Mouse (Mus musculus): Measurements from ENCODE around the gene Copg2. TPM values are rescaled to one million over a fixed set of nuclear protein-coding genes. Genes with fewer than 3 reads are reported as not detected.

Copg2 gene
- polyA plus RNA-seq (2015; fragmentation: Nextera tagmentation; extraction: Ambion mirVana): 19.9 and 22.5 TPM in 2 replicates

DNA sequence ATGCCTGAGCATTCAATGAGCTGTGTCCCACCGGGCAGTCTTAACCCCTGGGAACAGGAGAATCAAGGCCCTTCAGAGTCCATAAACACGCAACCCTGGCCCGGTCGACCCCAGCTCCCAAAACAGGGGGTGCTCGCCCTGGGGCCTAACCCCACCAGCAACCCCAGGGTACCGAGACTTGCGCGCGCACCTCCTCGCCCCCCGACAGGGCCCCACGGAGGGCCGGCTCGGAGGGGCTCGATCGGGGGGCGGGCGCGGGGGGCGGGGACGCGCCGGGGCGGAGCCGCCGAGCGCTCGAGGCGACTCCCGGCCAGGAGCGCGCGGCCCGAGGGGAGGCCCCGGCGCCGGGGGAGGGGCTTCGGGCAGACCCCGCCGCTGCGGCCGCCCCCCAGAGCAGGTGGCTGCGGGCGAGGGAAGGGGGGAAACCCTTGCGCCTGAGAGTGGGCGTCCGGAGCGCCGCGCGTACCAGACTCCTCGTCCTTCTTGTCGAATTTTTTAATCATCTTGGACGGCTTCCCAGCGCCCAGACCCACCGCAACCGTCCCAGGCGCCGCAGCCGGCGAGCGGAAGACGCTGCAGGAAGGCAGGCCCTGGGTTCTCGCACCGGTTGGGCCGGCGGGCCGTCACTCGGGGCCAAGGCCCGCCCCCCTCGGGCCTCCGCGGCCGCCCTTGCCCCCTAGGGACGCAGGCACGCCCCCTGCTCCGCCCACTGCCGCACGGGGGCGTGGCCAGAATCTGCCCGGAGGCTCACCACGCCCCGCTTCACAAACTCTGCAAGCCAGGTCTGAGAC lies at the start of gene Copg2:
TSS of gene Copg2 (minus strand) at position 600 of the 791 bp plus-strand sequence.
- H3K9ac ChIP-seq: peak within 1 kb of the TSS; percentile 92
- peaks cover 14% of the 10 kb centered on the region for H3K4me1 ChIP-seq
- peak within 1 kb of the TSS; percentile 97 for H3K27ac ChIP-seq (replicated peaks)
- H3K27me3 ChIP-seq (replicated peaks): no peaks in the 10 kb centered on the region
- peak; percentile 99 for ATAC-seq (ENCODE audit: extremely low read depth, insufficient number of reproducible peaks, low FRiP score, low TSS enrichment)
- no peaks in the 10 kb centered on the region; the same call in 1 of the 2 replicates for H3K36me3 ChIP-seq
- no peaks in the 10 kb centered on the region for H3K9me3 ChIP-seq
- WGBS: 1% methylated on average over 70 of the region's 83 CpGs
- peak within 1 kb of the TSS; percentile 79 for H3K4me2 ChIP-seq
- peak within 1 kb of the TSS; percentile 82 for H3K4me3 ChIP-seq

DNA sequence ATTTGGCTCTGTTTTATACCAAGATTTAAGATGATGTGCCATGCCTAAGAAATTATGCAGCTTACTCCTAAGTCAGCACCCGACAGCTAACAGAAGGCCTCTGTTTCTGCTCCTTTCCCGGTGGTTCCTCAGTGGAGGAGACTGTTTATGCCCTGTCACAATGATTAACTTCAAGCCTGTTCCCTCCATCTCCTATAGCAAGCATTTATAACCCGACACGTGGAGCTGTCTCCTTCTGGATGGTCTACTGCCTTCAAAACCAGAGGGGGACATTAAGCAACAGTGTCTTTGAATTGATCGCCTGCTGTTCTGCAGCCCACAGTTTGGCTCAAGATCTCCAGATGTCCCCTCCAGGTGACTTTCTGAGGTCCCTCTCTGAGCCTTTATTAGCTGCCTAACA lies 42.7 kb upstream of the Copg2 start:
- Histone ChIP-seq H3K27ac (replicated peaks) (no peak overlapping the region), H3K4me2 (no peak overlapping the region), H3K9ac (no peak overlapping the region), H3K9me3 (no peaks in the 10 kb centered on the region), H3K27me3 (replicated peaks) (no peaks in the 10 kb centered on the region), H3K36me3 (no peaks in the 10 kb centered on the region), H3K4me3 (no peak overlapping the region), H3K4me1 (no peaks in the 10 kb centered on the region)
- WGBS: 66% methylated on average over 5 of the region's 5 CpGs
- ATAC-seq (ENCODE audit: extremely low read depth, insufficient number of reproducible peaks, low FRiP score, low TSS enrichment): no peak

- Histone ChIP-seq H3K36me3 (no peaks in the 10 kb centered on the region), H3K4me2 (no peak overlapping the region), H3K27me3 (replicated peaks) (no peaks in the 10 kb centered on the region), H3K9ac (no peak overlapping the region), H3K4me3 (no peak overlapping the region), H3K9me3 (no peaks in the 10 kb centered on the region), H3K4me1 (0 out of 2 replicates have a peak, but pooled peaks cover 4% of the 10 kb centered on the region), H3K27ac (replicated peaks) (no peak overlapping the region)
- no peak for ATAC-seq (ENCODE audit: extremely low read depth, insufficient number of reproducible peaks, low FRiP score, low TSS enrichment)
- 37% methylated on average over 2 of the region's 2 CpGs for WGBS
These were observed 26.2 kb upstream of the Copg2 start for GRCm38 (mm10) chr6:30922821-30923220.

- Histone ChIP-seq H3K27ac (replicated peaks) (no peak overlapping the region), H3K4me2 (no peak overlapping the region), H3K9ac (no peak overlapping the region), H3K9me3 (no peaks in the 10 kb centered on the region), H3K4me3 (no peak overlapping the region), H3K27me3 (replicated peaks) (no peaks in the 10 kb centered on the region), H3K4me1 (0 out of 2 replicates have a peak, but pooled peaks cover 4% of the 10 kb centered on the region), H3K36me3 (no peaks in the 10 kb centered on the region)
- 73% methylated on average over 9 of the region's 11 CpGs for WGBS
- ATAC-seq (ENCODE audit: extremely low read depth, insufficient number of reproducible peaks, low FRiP score, low TSS enrichment): no peak
These were observed 25.2 kb upstream of the Copg2 start for GRCm38 (mm10) chr6:30921826-30922225.

- no peak for ATAC-seq (ENCODE audit: extremely low read depth, insufficient number of reproducible peaks, low FRiP score, low TSS enrichment)
- no peaks in the 10 kb centered on the region for H3K9me3 ChIP-seq
- H3K27me3 ChIP-seq (replicated peaks): no peaks in the 10 kb centered on the region
- peak overlapping the region; percentile 61 for H3K9ac ChIP-seq
- H3K27ac ChIP-seq (replicated peaks): no peak overlapping the region
- H3K4me2 ChIP-seq: peak overlapping the region; percentile 61
- H3K4me1 ChIP-seq: 0 out of 2 replicates have a peak, but pooled peaks cover 4% of the 10 kb centered on the region
- peak overlapping the region; percentile 40 for H3K4me3 ChIP-seq
- WGBS: 44% methylated on average over 21 of the region's 21 CpGs
- H3K36me3 ChIP-seq: no peaks in the 10 kb centered on the region
These were observed 24.5 kb upstream of the Copg2 start for GRCm38 (mm10) chr6:30920834-30921675.

DNA sequence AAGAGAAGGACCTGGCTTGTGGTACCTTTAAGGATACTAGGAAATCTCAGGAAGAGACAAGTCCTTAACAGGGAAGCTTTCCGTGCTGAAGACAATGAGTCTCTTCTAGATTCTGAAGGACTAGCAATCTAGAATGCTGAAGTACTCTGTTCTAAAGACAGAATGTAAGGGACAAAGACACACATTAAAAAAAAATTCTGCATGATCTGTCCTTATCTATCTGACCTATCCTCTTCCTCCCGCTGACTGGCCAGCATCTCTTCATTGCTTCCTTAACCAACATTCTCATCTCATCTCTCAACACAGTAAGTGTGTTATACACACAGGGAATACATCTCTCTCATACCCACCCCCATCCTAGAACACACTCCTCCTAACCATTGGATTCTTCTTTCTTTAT lies 18.9 kb upstream of the Copg2 start, which contains the start of gene Tsga13:
TSS of gene Tsga13 (minus strand) at position 101 of the 400 bp plus-strand sequence.
- Histone ChIP-seq H3K9me3 (no peaks in the 10 kb centered on the region), H3K27me3 (replicated peaks) (no peaks in the 10 kb centered on the region), H3K4me1 (no peaks in the 10 kb centered on the region), H3K36me3 (no peaks in the 10 kb centered on the region), H3K4me3 (no peak within 1 kb of the TSS), H3K9ac (no peak within 1 kb of the TSS), H3K4me2 (no peak within 1 kb of the TSS), H3K27ac (replicated peaks) (no peak within 1 kb of the TSS)
- WGBS: 69% methylated on average over 2 of the region's 2 CpGs
- no peak for ATAC-seq (ENCODE audit: extremely low read depth, insufficient number of reproducible peaks, low FRiP score, low TSS enrichment)

DNA sequence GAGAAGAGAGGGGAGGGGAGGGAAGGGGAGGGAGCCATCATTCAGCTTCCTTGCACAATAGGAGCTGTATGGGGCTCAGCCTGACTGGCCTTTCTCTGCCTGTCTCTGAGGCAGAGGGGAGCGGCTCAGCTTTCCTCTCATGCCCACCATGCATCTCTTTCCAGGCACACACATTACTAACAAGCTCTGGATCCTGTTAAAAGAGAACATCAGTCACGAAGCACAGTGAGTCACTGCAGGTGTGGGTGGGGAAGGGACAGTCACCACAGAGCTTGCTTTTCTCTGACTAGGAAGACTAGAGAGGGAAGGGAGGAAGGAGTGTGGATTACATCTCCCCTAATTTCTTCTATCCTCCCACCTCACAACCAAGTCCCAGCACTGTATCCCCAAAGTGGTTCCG lies 11.4 kb upstream of the Copg2 start:
- Histone ChIP-seq H3K27me3 (replicated peaks) (no peaks in the 10 kb centered on the region), H3K4me1 (no peaks in the 10 kb centered on the region), H3K4me2 (no peak overlapping the region), H3K27ac (replicated peaks) (no peak overlapping the region), H3K9me3 (no peaks in the 10 kb centered on the region), H3K36me3 (no peaks in the 10 kb centered on the region), H3K4me3 (no peak overlapping the region), H3K9ac (no peak overlapping the region)
- ATAC-seq (ENCODE audit: extremely low read depth, insufficient number of reproducible peaks, low FRiP score, low TSS enrichment): no peak
- WGBS: 50% methylated on average over 3 of the region's 3 CpGs

DNA sequence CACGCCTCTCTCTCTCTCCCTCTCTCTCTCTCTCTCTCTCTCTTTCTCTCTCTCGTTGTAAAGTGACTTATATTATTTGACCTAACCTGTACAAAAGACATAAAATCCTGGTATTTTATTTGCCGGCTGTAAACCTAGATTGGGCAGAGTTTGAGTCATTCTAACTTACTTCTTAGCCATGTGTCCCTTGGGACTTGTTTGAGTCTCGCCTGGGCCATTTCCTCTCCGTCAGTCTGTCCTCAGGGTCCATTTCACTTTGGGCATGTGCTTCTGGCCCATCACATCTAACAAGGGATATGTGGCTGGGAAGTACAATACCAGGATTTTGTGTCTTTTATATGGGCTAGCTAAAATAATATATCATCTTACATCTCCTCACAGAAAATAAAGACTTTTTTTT lies 8.3 kb upstream of the Copg2 start:
- no peaks in the 10 kb centered on the region for H3K27me3 ChIP-seq (replicated peaks)
- no peak overlapping the region for H3K4me3 ChIP-seq
- no peak overlapping the region for H3K4me2 ChIP-seq
- no peak for ATAC-seq (ENCODE audit: extremely low read depth, insufficient number of reproducible peaks, low FRiP score, low TSS enrichment)
- 70% methylated on average over 5 of the region's 5 CpGs for WGBS
- no peaks in the 10 kb centered on the region for H3K4me1 ChIP-seq
- H3K9me3 ChIP-seq: no peaks in the 10 kb centered on the region
- no peak overlapping the region for H3K9ac ChIP-seq
- no peaks in the 10 kb centered on the region for H3K36me3 ChIP-seq
- H3K27ac ChIP-seq (replicated peaks): no peak overlapping the region

- H3K9ac ChIP-seq: no peak overlapping the region
- no peaks in the 10 kb centered on the region for H3K27me3 ChIP-seq (replicated peaks)
- 44% methylated on average over 3 of the region's 3 CpGs for WGBS
- no peaks in the 10 kb centered on the region for H3K4me1 ChIP-seq
- no peaks in the 10 kb centered on the region for H3K36me3 ChIP-seq
- H3K27ac ChIP-seq (replicated peaks): no peak overlapping the region
- no peak overlapping the region for H3K4me3 ChIP-seq
- H3K9me3 ChIP-seq: no peaks in the 10 kb centered on the region
- H3K4me2 ChIP-seq: no peak overlapping the region
- ATAC-seq (ENCODE audit: extremely low read depth, insufficient number of reproducible peaks, low FRiP score, low TSS enrichment): no peak
These were observed 7.4 kb upstream of the Copg2 start for GRCm38 (mm10) chr6:30904033-30904432.

- ATAC-seq (ENCODE audit: extremely low read depth, insufficient number of reproducible peaks, low FRiP score, low TSS enrichment): no peak
- Histone ChIP-seq H3K27me3 (replicated peaks) (no peaks in the 10 kb centered on the region), H3K27ac (replicated peaks) (no peak overlapping the region), H3K4me3 (no peak overlapping the region), H3K36me3 (no peaks in the 10 kb centered on the region; the same call in 1 of the 2 replicates), H3K9ac (no peak overlapping the region), H3K4me1 (peaks cover 14% of the 10 kb centered on the region), H3K9me3 (no peaks in the 10 kb centered on the region), H3K4me2 (peak overlapping the region; percentile 79)
- WGBS: 60% methylated on average over 6 of the region's 6 CpGs
These were observed 926 bp upstream of the Copg2 start for GRCm38 (mm10) chr6:30897520-30897919.

DNA sequence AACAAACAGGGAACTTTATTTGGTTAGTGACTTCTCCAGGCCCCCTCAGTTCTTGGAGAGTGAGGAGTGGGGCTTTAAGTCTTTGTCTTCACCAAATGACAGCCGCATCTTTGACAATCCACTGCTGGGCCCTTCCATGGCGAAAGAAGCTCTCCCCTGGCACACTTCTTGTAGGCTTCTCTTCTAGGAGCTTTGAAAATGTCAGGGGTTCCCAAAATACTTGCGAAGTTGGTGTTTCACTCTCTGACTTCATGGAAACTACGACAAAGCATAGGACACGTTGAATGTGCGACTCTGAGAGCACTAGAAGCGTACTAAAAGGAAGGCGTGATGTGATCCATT lies 363 bp upstream of the Copg2 start:
- Histone ChIP-seq H3K9me3 (no peaks in the 10 kb centered on the region), H3K27me3 (replicated peaks) (no peaks in the 10 kb centered on the region), H3K4me3 (peak overlapping the region; percentile 82), H3K36me3 (no peaks in the 10 kb centered on the region; the same call in 1 of the 2 replicates), H3K4me1 (peaks cover 14% of the 10 kb centered on the region), H3K4me2 (peak overlapping the region; percentile 79), H3K9ac (peak overlapping the region; percentile 92), H3K27ac (replicated peaks) (peak overlapping the region; percentile 97)
- no peak for ATAC-seq (ENCODE audit: extremely low read depth, insufficient number of reproducible peaks, low FRiP score, low TSS enrichment)
- 16% methylated on average over 8 of the region's 8 CpGs for WGBS

All from heart, embryonic 13.5 days (tissue).